Mouse (Mus musculus): ENCODE data around the gene Gba. TPM values are rescaled to one million over a fixed set of nuclear protein-coding genes. Genes with fewer than 3 reads are reported as not detected.
"Not testable (repeated sequence)": the region's sequence is repeated elsewhere in the genome, so short reads cannot be mapped to it uniquely, and the experiment has no call there.

Gene Gba
- not detected in 2 replicates for polyA plus RNA-seq (2012; ENCODE audit: insufficient read depth, insufficient read length, low replicate concordance, missing spikeins)

DNA sequence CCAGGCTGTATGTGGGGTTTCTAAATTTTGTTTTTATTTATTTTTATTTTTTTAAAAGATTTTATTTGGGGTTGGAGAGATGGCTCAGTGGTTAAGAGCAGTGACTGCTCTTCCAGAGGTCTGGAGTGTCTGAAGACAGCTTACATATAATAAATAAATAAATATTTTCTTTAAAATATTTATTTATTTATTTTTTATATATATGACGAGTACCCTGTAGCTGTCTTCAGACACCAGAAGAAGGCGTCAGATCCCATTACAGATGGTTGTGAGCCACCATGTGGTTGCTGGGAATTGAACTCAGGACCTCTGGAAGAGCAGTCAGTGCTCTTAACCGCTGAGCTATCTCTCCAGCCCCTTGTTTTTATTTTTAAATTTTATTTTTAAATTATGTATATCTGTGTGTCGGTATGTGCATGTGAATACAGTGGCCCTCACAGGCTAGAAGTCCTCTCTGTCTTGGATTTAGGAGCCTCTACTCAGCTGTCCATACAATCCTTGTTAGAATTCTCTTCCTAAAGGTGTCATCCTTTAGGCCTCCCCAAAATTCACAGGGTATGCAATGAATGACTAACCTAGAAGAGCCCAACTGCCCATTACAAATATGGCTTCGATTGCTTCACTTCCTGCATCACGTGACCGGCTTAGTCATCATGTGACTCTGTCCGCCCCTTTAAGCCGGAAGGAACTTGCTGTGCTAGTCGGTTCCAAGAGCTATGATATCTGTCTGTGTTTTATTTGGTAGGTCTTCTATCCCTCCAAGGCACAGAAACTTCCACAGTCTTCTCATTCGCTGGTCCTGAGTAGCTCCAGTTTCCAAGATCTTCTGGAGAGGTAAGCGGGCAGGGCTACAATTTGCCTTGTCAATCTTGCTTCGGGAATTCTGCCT is at the start of gene Gba:
TSS of gene Gba (plus strand) at position 676 of the 889 bp plus-strand sequence.
- H3K27ac ChIP-seq (ENCODE audit: insufficient read depth, low read depth, low read length) = no peak within 1 kb of the TSS
- WGBS = 21% methylated on average over 13 of the region's 13 CpGs
- TF ChIP-seq POLR2A (IDR thresholded peaks at IDR 0.05; ENCODE audit: insufficient read depth, low read depth, low read length) (no peak), CTCF (IDR thresholded peaks at IDR 0.05; ENCODE audit: insufficient read depth, low read depth, low read length) (no peak)

DNA sequence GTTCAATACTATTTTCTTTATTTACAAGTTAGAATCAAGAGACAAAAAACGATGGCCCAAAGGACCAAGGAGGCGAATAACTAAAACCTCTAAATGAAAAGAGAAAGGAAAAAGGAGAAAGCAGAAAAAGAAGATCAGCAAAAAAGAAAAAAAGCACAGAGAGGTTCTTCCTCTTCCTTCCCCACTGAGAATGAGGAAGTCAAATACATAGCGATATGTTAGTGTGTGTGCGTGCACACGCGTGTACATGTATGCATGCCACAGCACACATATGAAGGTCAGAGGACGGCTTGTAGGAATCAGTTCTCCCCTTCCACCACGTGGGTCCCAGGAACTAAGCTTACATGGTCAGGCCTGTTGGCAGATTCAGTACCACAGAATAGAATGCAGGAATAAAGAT is 45.8 kb upstream of the Gba start:
- H3K4me3 ChIP-seq (ENCODE audit: insufficient read depth, low read depth, low read length) = no peak overlapping the region
- H3K4me1 ChIP-seq (ENCODE audit: control insufficient read depth, insufficient read depth, low read length) = peaks cover 15% of the 10 kb centered on the region
- TF ChIP-seq CTCF (IDR thresholded peaks at IDR 0.05; ENCODE audit: insufficient read depth, low read depth, low read length) (no peak), POLR2A (IDR thresholded peaks at IDR 0.05; ENCODE audit: insufficient read depth, low read depth, low read length) (no peak)
- WGBS = 90% methylated on average over 8 of the region's 8 CpGs
- no peak overlapping the region for H3K27ac ChIP-seq (ENCODE audit: insufficient read depth, low read depth, low read length)

More for the DNA sequence above, at the start of gene Gba:
- peak within 1 kb of the TSS; percentile 45 for H3K4me3 ChIP-seq (ENCODE audit: insufficient read depth, low read depth, low read length)
- no peaks in the 10 kb centered on the region for H3K4me1 ChIP-seq (ENCODE audit: control insufficient read depth, insufficient read depth, low read length)

DNA sequence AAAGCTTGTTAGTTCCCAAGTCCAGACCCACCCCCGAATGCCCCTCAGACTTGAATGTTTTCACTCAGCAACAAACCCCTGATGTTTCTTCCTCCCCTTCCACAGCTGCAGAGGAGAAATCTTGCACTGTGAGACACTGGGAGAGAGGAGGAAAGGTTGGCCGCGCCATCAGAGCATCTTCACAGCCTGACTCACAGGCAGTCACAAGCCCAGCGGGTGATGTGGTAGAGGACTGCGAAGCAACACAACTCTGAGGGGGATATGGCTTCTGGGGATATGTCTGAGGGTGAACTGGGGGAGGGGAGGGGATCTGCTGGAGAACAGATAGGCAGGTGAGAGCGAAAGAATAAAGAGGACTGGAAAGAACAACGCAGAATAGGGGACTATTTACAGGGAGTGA is 44.1 kb upstream of the Gba start:
- Histone ChIP-seq H3K4me1 (ENCODE audit: control insufficient read depth, insufficient read depth, low read length) (peaks cover 10% of the 10 kb centered on the region), H3K4me3 (ENCODE audit: insufficient read depth, low read depth, low read length) (peak overlapping the region; percentile 88), H3K27ac (ENCODE audit: insufficient read depth, low read depth, low read length) (peak overlapping the region; percentile 95)
- TF ChIP-seq POLR2A (IDR thresholded peaks at IDR 0.05; ENCODE audit: insufficient read depth, low read depth, low read length) (0 out of 2 replicates have a peak, but pooled peaks have one; percentile 23), CTCF (IDR thresholded peaks at IDR 0.05; ENCODE audit: insufficient read depth, low read depth, low read length) (no peak)
- 13% methylated on average over 7 of the region's 7 CpGs for WGBS

DNA sequence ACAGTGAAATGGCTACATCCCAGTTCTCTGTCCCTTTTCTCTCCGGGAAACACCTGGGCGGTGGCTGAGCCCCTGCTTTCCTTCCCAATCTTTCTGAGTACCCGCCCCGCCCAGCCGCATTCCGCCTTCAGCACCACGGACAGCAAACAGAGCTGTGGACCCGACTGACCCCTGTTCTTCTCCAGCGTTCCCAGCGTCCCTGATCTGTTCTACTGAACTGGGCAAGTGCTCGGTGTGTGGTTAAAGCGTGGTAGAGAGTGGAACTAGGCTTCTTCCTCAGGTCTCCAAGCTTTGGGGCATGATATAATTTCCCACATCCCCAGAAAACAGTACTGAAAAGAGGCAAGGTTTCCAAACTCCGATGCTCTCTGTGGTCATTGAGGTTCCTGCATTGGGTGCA is 43.5 kb upstream of the Gba start:
- WGBS = 4% methylated on average over 13 of the region's 13 CpGs
- Histone ChIP-seq H3K27ac (ENCODE audit: insufficient read depth, low read depth, low read length) (peak overlapping the region; percentile 95), H3K4me1 (ENCODE audit: control insufficient read depth, insufficient read depth, low read length) (peaks cover 10% of the 10 kb centered on the region), H3K4me3 (ENCODE audit: insufficient read depth, low read depth, low read length) (peak overlapping the region; percentile 88)
- TF ChIP-seq CTCF (IDR thresholded peaks at IDR 0.05; ENCODE audit: insufficient read depth, low read depth, low read length) (no peak), POLR2A (IDR thresholded peaks at IDR 0.05; ENCODE audit: insufficient read depth, low read depth, low read length) (no peak)

DNA sequence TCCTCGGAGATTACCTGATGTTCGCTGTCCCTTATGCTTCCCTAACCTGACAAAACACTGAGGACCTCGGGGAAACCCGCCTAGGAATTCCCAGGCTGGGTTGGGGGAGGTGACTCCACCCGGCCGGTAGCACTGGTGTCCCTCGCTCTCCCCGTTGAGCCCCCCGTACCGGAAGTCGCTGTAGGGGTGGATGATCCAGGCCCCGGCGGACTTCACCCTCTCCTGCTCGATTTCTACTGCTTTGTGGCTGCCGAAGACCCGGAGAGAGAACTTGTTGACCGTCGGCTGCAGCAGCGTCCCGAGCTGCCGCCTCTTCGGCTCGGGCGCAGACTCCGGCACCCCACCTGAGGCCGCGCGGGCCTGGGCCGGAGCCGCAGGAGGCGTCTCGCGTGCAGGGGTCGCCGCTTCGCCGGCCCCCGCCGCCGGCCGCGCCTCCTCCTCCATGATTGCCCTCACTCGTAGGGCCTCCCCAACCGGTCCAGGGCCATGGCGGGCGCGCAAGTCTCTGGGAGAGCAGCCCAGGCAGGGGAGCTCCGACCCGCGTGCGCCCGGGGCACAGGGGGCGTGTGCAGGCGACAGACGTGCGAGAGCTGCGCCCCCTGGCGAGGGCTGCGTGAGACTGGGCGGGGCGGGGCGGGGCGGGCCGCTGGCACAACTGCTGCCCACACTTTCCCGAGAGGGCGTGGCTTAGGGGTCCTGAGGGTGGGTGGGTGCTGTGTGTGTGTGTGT is 42.9 kb upstream of the Gba start, which contains the start of gene Hcn3:
TSS of gene Hcn3 (minus strand) at position 581 of the 729 bp plus-strand sequence.
- under 1% methylated on average over 65 of the region's 66 CpGs for WGBS
- Histone ChIP-seq H3K4me1 (ENCODE audit: control insufficient read depth, insufficient read depth, low read length) (peaks cover 10% of the 10 kb centered on the region), H3K4me3 (ENCODE audit: insufficient read depth, low read depth, low read length) (peak within 1 kb of the TSS; percentile 88), H3K27ac (ENCODE audit: insufficient read depth, low read depth, low read length) (peak within 1 kb of the TSS; percentile 95)
- TF ChIP-seq POLR2A (IDR thresholded peaks at IDR 0.05; ENCODE audit: insufficient read depth, low read depth, low read length) = peak; percentile 42; the same call in 1 of the 2 replicates
- TF ChIP-seq CTCF (IDR thresholded peaks at IDR 0.05; ENCODE audit: insufficient read depth, low read depth, low read length) = peak; percentile 51; the same call in 1 of the 2 replicates

DNA sequence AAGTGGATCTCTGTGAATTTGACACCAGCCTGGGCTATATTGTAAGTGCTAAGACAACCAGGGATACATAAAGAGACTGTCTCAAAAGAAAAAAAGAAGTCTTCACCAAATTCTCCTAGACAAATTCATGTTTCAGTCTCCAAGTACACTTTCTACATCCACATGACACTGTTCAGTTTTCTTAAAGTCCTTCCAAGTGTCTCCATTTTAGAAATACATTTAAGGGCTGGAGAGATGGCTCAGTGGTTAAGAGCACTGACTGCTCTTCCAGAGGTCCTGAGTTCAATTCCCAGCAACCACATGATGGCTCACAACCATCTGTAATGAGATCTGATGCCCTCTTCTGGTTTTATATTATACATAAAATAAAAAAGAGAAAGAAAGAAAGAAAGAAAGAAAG is 41.5 kb upstream of the Gba start:
- not testable (repeated sequence) for H3K4me3 ChIP-seq (ENCODE audit: insufficient read depth, low read depth, low read length)
- peaks cover 13% of the 10 kb centered on the region for H3K4me1 ChIP-seq (ENCODE audit: control insufficient read depth, insufficient read depth, low read length)

DNA sequence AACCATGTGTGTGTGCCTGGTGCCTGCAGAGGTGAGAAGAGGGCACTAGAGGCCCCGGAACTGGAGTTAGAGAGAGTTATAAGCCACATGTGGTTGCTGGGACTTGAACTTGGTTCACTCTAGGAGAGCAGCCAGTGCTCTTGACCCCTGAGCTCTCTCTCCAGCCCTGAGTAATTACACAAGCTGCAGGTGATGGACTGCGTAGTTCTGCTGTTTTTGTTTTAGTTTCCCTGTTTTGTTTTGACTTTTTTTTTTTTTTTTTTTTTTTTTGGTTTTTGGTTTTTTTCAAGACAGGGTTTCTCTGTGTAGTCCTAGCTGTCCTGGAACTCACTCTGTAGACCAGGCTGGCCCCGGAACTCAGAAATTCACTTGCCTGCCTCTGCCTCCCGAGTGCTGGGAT is 40.9 kb upstream of the Gba start:
- TF ChIP-seq CTCF (IDR thresholded peaks at IDR 0.05; ENCODE audit: insufficient read depth, low read depth, low read length) (no peak), POLR2A (IDR thresholded peaks at IDR 0.05; ENCODE audit: insufficient read depth, low read depth, low read length) (no peak)
- Histone ChIP-seq H3K4me3 (ENCODE audit: insufficient read depth, low read depth, low read length) (no peak overlapping the region), H3K27ac (ENCODE audit: insufficient read depth, low read depth, low read length) (no peak overlapping the region), H3K4me1 (ENCODE audit: control insufficient read depth, insufficient read depth, low read length) (peaks cover 13% of the 10 kb centered on the region)
- 78% methylated on average over 4 of the region's 4 CpGs for WGBS

More for the DNA sequence above, 41.5 kb upstream of the Gba start:
- H3K27ac ChIP-seq (ENCODE audit: insufficient read depth, low read depth, low read length) = not testable (repeated sequence)

DNA sequence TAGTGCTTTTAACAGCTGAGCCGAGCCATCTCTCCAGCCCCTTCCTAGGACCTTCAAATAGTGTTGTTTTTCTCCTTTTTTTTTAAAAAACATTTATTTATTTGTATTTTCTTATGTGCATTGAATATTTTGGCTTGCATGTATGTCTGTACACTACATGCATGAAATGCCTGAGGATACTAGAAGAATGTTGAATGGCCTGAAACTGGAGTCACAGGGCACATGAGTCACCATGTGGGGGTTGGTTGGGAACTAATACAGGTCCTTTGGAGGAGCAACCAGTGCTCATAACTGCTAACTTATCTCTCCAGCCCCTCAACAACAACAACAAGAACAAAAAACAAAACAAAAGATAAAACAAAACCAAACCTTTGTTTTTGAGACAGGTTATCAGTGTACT is 39.6 kb upstream of the Gba start:
- no peak for TF ChIP-seq CTCF (IDR thresholded peaks at IDR 0.05; ENCODE audit: insufficient read depth, low read depth, low read length)
- no peak for TF ChIP-seq POLR2A (IDR thresholded peaks at IDR 0.05; ENCODE audit: insufficient read depth, low read depth, low read length)
- Histone ChIP-seq H3K4me1 (ENCODE audit: control insufficient read depth, insufficient read depth, low read length) (peaks cover 16% of the 10 kb centered on the region), H3K4me3 (ENCODE audit: insufficient read depth, low read depth, low read length) (no peak overlapping the region), H3K27ac (ENCODE audit: insufficient read depth, low read depth, low read length) (no peak overlapping the region)
- WGBS = 76% methylated on average over 1 of the region's 1 CpGs
